Mouse (Mus musculus): ENCODE data around the gene Pitx2.

DNA sequence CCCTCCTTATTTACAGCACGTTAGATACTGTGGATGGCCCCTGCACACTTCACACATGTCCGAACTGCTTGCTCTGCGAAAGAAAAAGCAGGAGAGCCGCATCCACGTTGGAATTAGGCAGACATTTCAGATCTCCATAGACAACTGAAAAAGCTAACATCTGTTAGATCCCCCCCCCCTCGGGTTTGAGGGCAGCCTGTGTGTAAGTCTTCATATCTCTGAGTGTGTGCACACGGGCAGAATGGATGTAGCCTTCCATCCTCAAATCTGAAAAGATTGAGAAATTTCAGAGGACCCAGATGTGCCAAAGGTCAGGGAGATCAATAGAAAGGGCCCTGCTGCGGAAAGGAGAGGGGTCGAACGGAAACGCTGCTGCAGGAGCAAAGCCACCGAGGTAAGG, 5.2 kb upstream of the Pitx2 start:
- TF ChIP-seq ZNF384 (IDR thresholded peaks at IDR 0.05; ENCODE audit: low read depth, low read length): no peak
- no peak for TF ChIP-seq CHD2 (IDR thresholded peaks at IDR 0.05; ENCODE audit: low read depth, low read length)
